Mouse (Mus musculus): ENCODE data around the gene Clip3.

DNA sequence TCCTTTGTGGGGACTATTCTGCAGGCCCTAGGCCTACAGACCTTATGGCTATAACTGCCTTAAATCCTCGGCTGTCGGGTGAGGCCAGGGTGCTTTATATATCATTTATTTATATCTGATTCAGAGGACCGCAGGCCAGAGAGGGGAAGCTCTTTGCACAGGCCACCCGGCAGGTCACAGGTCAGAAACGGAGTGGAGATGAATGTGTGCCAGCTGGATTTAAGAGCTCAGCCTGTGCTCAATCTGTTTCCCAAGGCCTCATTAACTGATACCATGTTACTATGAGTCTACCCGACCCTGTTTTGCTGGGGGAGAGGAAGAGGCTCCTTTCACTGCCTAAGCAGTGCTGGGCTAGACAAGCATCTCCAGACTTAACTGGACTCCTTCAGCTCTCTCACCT lies 17.1 kb upstream of the Clip3 start:
- TF ChIP-seq CTCF (IDR thresholded peaks at IDR 0.05; ENCODE audit: low read depth, low read length): no peak
- no peak for TF ChIP-seq GATA1 (IDR thresholded peaks at IDR 0.05; ENCODE audit: borderline replicate concordance, low read length)
